Mouse (Mus musculus): ENCODE results near the gene Siva1.

The Siva1 gene

DNA sequence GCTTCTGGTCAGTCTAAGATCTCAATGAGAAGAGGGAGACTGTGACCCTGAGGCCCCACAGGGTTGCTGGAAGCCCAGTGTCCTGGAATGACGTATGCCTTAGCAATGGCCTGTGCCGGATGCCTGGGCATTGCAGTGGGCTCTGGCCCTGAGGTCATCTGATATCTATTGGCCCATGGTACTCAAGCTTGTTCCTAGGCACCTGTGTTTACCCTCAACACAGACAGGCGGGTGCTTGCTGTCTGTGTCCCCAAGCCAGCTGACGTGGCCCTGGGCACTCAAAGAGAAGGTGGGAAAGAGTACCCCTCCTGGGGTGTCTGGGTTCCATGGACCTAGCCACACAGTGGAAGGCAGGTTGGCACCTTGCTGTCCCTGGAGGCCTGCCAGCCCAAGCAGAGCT is 18.8 kb upstream of the Siva1 start:
- DNase-seq = no peak

DNA sequence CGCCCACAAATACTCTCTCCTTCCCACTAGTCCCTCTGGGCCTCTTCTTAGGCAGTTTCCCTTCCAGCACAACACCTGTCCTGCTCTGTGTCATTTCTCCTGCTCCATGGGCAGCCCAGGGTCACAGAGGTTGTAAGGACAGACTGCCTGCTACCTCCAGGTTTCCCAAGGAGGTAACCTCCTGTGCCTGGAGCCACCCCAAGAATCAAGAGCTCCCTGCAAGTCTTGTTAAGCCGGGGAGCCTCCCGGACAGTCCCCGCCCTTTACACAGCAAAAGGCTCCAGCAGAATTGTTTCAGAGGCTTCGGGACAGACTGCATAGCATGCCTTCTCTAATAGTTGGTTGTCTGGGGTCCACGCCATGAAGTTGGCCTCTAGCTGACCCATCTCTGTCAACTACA is 18.0 kb upstream of the Siva1 start:
- no peak for DNase-seq

DNA sequence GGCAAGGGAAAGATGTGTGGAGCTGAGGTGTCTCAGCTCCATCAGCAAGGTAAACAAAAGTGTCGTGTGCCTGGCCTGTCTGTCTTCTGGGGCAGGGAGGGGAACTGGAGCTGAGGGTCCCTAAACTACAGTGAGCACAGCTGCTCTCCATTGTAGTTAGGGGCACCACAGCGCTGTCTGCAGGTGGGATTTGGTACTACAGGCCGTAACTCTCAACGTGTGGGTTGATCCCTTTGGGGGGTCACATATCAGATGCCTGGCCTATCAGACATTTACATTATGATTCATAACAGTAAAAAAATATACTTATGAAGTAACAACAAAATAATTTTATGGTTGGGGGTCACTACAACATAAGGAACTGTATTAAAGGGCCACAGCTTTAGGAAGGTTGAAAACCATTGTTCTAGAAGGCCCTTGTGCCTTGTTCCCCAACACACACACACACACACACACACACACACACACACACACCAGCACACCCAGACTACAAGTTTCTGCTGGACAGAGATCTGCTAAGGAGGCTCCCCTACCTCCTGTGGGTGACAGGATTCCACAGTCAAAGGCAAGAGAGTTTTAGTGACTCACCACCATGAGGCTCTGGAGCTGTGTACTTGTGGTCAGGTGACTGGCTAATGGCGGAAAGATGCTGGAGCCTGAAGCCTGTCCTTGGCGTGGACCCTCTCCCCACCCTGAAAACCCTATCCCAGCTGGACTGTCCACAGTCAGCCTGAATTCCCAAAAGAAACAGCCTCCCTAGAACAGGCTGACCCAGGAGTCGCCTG is 17.2 kb upstream of the Siva1 start:
- no peak for DNase-seq

- no peak for DNase-seq
Measured at GRCm38 (mm10) chr12:112628197-112628596, 16.3 kb upstream of the Siva1 start.

DNA sequence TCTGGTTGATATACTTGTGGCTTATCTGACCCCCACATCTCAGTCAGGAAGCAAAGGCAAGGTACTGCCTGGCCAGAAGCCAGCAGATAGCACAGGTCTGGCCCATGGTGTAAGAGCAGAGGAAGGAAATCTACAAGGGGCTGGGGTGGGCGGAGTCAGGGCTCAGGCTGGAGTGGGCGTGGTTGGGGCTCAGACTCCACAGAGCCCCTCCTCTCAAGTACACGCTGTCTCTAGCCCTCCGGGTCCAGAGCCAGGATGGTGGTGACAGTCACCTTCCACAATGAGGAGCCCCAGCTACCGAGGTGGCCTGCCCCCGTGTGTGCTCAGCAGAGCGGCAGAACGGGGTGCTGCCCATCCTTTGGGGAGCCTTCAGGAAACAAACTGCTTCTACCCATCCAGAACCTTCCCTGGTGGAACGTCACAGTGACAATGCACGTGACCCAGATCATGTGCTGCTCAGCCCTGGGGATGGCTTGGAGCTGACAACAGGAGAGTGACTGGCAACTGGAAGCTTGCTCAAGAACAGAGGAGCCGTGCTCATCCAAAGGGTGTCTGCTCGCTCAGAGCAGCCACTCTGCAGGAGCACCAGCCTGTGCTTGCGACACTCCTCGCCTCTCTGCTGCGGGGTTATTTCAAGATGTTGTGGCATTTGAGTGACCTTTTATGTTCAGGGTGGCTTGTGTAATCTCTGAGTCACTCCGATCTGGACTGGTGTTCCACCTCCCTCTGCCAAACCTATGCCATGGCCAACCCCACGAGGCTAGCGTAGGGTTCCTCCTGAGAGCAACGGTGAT is 15.4 kb upstream of the Siva1 start:
- DNase-seq = peak; percentile 61 to 66

DNA sequence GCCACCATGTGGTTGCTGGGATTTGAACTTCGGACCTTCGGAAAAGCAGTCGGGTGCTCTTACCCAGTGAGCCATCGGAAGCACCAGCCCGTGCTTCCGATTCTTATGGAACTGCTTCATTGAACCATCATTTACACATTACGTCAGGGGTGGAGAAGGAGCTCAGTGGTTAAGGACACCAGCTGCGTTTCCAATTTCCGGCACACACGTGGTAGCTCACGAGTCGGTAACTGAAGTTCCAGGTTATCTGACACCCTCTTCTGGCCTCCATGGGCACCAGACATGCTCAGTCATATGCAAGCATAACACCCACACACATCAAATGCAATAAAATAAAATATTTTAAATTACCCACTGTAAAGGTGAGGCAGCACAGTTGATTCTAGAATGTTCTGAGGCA is 14.4 kb upstream of the Siva1 start:
- DNase-seq = no peak

GRCm38 (mm10) chr12:112630796-112631195 is 13.7 kb upstream of the Siva1 start:
- DNase-seq = no peak

DNA sequence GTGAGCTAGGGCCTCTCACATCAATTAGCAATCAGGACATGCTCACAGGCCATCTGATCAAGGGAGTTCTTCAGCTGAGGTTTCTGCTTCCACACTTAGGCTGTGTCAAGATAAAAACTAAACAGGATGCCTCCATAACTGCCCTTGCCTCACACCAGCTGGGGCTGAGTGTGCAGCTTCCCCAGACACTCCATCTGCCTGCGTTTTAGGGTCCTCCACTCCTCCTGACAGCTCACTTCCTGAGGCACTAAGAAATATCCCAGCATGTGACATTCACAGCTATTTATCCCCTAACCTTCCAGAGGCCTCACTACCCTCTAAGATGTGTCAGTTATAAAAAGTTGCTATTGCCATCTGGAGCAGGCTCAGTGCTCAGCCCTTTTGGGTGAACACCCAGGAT is 13.0 kb upstream of the Siva1 start:
- no peak for DNase-seq

DNA sequence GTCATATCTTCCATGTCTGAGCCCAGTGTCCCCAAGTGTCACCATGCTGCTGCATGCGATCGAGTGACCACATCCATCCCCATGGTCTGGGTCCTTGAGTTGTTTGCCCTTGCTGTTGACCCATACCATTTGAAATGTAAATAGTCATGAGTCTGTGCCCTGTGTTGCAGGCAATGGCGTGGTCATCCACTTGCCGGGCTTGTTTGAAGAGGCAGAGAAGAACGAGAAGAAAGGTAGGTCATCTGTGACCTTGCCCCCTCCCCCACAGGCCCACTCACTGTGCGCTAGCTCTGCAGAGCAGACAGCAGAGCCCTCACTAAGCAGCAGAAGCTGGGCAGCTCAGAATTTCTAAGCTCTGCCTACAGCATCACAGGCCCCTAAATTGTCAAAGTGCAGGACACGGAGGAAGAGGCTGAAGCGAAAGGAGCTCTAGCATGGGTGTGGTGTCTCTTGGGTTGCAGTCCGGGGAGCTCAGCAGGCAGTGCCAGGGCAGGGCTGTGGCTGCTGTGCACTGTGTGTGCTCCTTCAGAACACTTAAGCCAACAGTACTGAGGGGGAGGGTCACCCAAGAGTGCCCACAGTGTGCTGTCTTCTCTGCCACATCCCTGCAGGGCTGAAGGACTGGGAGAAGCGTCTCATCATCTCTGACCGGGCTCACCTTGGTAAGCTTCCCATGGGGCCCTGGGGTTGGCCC is 12.2 kb upstream of the Siva1 start:
- DNase-seq = no peak

DNA sequence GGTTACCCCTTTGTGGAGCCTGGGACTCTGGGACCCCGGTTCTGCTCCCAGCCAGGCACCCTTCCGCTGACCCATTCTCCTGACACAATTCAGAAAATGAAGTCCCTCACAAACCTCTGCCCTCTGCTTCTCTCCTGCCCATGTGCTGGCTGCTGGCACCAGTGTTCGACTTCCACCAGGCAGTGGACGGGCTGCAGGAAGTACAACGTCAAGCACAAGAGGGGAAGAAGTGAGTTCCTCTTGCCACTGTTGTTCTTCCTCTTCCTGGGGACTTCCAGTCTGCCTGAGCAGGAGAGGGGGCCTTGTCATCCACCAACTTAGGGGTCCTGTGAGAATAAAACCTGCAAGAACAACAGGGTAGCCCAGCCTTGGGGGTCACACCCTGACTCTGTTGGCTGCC is 11.6 kb upstream of the Siva1 start:
- DNase-seq = peak in 1 of 2 experiments; percentile 37

GRCm38 (mm10) chr12:112633686-112634085 is 10.8 kb upstream of the Siva1 start:
- DNase-seq = no peak

DNA sequence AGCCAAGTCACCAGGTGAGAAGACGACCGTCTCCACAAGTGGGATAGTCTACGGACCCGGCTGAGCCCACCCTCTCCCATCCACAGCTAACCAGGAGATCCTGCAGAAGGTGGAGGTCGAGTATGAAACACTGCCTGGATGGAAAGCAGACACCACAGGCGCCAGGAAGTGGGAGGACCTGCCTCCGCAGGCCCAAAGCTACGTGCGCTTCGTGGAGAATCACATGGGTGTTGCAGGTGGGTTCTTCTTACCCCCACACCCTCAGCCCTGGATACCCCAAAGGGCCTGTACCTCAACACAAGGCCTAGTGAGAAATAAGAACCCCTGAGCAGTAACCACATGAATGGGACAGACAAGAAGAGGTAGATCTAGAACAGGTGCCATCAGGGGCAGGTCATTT is 5.0 kb upstream of the Siva1 start:
- peak in 1 of 2 experiments; percentile 34 for DNase-seq

DNA sequence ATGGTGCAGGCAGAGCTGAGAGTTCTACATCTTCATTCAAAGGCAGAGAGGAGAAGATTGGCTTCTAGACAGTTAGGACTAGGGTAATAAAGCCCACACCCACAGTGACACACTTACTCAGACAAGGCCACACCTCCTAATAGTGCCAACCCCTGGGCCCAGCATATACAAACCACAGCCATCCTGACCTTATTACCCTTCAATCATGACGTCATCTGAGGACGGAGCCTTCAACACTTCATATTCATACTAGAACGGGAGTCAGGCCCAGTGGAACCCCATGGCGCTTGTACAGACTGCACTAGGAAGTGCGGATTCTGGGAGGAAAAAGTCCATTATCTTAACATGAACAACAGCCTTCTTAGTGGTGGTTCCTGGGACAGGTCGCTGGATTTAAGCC is 1.4 kb upstream of the Siva1 start:
- DNase-seq = peak in 1 of 2 experiments; percentile 33

DNA sequence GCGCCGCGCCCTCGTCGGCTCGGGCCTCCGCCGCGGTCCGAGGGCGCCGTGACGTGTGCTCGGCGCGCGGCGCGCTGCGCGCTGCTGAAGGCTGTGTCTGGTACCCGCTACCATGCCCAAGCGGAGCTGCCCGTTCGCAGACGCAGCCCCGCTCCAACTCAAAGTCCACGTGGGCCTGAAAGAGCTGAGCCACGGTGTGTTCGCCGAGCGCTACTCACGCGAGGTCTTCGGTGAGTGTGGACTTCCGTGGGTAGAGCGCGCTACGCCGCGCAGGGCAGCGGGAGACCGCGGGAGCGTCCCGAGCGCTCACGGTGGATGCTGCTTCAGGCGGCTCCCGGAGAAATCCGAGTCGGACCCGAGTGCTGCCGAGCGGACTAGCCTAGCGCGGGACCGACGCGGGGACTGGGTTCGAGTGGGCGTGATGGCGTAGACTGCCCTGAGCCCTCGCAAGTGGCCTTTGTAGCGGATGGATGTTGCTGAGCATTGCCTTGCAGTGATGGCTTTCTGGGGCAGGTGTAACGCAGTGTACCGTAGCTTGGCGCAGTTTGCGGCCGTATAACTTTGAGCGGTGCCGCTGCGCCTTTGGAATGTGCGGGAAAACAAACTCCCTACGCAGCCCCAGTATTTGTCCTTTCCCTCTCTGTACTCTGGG is 502 bp downstream of the Siva1 start:
- peak in 1 of 2 experiments; percentile 58 for DNase-seq

DNA sequence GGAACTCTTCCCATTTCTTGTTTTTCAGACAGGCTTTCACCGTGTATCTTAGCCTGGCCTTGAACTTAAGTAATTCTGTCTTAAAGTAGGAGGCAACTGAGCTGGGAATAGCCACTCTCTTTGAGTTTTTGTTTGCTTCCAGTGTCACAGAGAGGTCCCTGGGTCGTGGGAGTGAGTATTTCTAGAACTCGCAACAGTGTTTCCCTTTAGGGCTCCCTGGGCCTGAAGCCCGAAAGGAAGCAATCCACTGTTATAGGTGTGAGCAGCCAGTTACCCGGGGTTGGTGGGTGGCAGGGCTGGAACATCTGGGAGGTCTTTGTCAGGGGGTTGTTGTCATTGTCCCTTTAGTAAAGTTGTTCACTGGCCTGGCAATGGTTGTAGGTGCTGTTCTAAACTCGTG is 1.7 kb downstream of the Siva1 start:
- DNase-seq = no peak

DNA sequence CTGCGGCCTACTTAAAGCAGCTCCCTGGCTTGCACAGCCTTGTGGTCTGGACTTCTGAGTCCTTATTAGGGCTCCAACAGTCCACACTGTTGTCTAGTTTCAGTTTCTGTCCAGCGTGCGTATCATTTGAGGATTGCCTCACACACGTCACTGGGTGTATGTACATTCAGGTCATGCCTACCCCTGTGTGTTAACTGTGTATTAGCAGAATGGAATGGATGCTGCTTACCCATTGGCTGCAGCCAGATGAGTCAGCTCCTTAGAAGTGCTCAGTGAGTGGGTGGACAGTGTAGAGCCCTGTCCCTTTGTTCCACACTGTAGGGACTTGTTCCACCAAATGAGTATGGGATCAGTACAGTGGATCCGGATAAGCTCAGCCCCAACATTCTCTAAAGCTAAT is 3.6 kb downstream of the Siva1 start:
- DNase-seq = no peak

- DNase-seq = no peak
Measured at GRCm38 (mm10) chr12:112651778-112652439, 7.4 kb downstream of the Siva1 start.

GRCm38 (mm10) chr12:112653157-112653824 is 8.8 kb downstream of the Siva1 start:
- peak; percentile 90 to 96 for DNase-seq

DNA sequence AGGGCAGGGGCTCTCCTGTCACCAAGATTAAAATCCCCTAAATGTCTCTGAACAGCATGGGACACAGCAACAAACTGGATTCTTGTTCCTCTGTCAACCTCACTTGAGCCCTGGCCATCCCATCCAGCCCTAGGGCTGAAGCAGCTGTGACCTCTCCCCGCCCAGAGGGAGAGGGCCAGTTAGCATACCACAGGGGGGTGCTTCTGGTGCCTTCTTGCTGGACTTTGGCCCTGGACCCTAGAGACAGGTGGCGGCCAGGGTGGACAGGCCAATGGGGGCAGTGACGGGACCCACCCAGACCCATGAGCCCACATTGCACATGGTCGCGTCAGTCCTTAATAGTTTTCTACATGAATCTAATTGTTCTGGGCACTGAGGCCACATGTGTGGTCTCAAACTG is 9.6 kb downstream of the Siva1 start:
- DNase-seq = no peak

DNA sequence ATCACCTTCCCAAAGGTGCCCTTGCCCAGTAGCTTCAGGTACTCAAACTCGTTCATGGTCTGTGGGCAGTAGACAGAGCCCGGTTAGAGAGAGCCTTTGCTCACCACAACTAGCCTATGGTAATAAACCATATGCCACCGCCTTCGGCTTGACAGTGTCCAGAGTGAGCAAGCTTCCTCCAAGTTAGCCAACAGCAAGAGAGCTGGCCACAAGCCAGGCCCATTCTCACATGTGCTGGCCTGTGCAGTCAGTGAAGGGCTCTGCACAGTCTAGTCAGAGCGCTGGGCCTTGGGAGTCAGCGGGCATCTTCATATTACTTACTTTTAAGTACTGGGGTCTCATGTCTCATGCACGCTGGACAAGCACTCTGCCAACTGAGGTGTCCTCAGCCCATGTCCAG is 14.1 kb downstream of the Siva1 start:
- DNase-seq = peak; percentile 49 to 52

- DNase-seq = peak; percentile 73 to 80
Measured at GRCm38 (mm10) chr12:112659109-112659508, 14.6 kb downstream of the Siva1 start.
